Mouse (Mus musculus): ENCODE results near the gene Fhdc1. TPM values are rescaled to one million over a fixed set of nuclear protein-coding genes. Genes with fewer than 3 reads are reported as not detected.

Fhdc1 gene
- total and polyA plus RNA-seq, 2 experiments, result 0.09 to 0.18 TPM

DNA sequence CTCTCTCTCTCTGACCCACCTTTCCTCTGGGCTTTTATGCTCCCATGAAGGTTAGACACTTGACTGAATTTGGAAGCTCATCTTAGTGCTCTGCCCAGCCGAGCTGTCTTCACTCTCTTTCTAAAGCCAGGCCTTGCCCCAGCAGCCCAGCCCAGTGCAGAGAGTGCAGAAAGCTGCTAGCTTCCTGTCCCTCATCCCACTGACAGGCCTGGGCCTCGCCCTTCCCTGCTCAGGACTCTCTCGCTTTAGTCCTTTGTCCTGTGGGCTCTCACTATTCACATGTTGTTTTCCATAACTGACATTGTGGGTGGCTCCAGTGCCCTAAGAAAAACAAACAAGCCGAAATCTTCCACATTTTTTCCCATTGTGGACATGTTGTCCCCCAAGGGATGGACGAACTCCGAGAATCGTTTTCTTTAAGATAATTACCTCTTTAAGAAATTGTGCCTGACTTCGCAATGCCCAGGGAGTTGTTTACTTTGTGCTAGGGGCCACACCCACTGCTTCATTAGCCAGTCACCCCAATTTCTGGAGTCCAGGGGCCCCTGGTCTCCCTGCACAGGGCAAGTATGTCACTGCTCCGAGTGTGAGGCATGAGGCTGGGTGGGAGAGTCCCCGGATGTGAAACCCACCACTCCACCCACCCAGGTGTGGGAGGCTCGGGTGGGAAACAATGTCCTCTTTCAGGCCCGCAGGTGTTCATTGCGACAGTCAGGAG is 71.3 kb downstream of the Fhdc1 start:
- Histone ChIP-seq H3K27ac (replicated peaks; ENCODE audit: insufficient read depth, low read depth, low read length) (no peak overlapping the region), H3K27me3 (ENCODE audit: control insufficient read depth, insufficient read depth, low read length) (no peaks in the 10 kb centered on the region), H3K4me3 (ENCODE audit: insufficient read depth, low read depth, low read length) (no peak overlapping the region), H3K79me2 (ENCODE audit: control insufficient read depth, insufficient read depth, low read length) (no peaks in the 10 kb centered on the region), H3K36me3 (ENCODE audit: control insufficient read depth, insufficient read depth, low read length) (no peaks in the 10 kb centered on the region), H3K4me1 (ENCODE audit: control insufficient read depth, insufficient read depth, low read length) (no peaks in the 10 kb centered on the region), H3K9ac (ENCODE audit: low read depth, low read length) (no peak overlapping the region)
- TF ChIP-seq CTCF (IDR thresholded peaks at IDR 0.05; ENCODE audit: low read depth, low read length), result no peak
- TF ChIP-seq POLR2A (IDR thresholded peaks at IDR 0.05; ENCODE audit: extremely low read depth, insufficient read depth, low read length), result no peak
- WGBS, result 77% methylated on average over 13 of the region's 13 CpGs
- no peak for DNase-seq (ENCODE audit: extremely low read depth, low read depth, low spot score)

DNA sequence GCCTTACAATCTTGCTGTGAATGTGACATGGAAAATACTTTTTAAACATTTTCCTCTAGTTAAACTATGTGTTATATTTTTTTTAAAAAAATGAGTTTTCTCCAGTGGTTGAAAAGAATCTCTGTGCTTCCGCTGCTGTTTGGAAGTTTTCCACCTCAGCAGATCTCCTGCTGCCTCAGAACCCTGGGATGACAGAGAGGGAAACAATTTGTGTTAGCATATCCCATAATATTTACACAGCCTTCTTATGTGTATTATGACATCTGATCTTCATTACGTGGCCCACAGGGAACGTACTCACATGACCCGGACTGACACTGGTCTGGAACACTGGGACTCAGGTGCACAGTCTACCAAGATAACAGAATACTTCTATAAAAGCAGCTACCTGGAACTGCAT is 74.7 kb downstream of the Fhdc1 start:
- H3K27ac ChIP-seq (replicated peaks; ENCODE audit: insufficient read depth, low read depth, low read length), result no peak overlapping the region
- H3K27me3 ChIP-seq (ENCODE audit: control insufficient read depth, insufficient read depth, low read length), result no peaks in the 10 kb centered on the region
- 84% methylated on average over 4 of the region's 4 CpGs for WGBS
- TF ChIP-seq CTCF (IDR thresholded peaks at IDR 0.05; ENCODE audit: low read depth, low read length) (no peak), POLR2A (IDR thresholded peaks at IDR 0.05; ENCODE audit: extremely low read depth, insufficient read depth, low read length) (no peak)
- H3K79me2 ChIP-seq (ENCODE audit: control insufficient read depth, insufficient read depth, low read length), result no peaks in the 10 kb centered on the region
- H3K36me3 ChIP-seq (ENCODE audit: control insufficient read depth, insufficient read depth, low read length), result no peaks in the 10 kb centered on the region
- no peaks in the 10 kb centered on the region for H3K4me1 ChIP-seq (ENCODE audit: control insufficient read depth, insufficient read depth, low read length)
- no peak overlapping the region for H3K9ac ChIP-seq (ENCODE audit: low read depth, low read length)
- no peak overlapping the region for H3K4me3 ChIP-seq (ENCODE audit: insufficient read depth, low read depth, low read length)
- no peak for DNase-seq (ENCODE audit: extremely low read depth, low read depth, low spot score)

- Histone ChIP-seq H3K27me3 (ENCODE audit: control insufficient read depth, insufficient read depth, low read length) (no peaks in the 10 kb centered on the region; the same call in 1 of the 2 replicates), H3K9ac (ENCODE audit: low read depth, low read length) (no peak overlapping the region), H3K36me3 (ENCODE audit: control insufficient read depth, insufficient read depth, low read length) (no peaks in the 10 kb centered on the region), H3K79me2 (ENCODE audit: control insufficient read depth, insufficient read depth, low read length) (no peaks in the 10 kb centered on the region), H3K4me1 (ENCODE audit: control insufficient read depth, insufficient read depth, low read length) (no peaks in the 10 kb centered on the region), H3K27ac (replicated peaks; ENCODE audit: insufficient read depth, low read depth, low read length) (no peak overlapping the region), H3K4me3 (ENCODE audit: insufficient read depth, low read depth, low read length) (no peak overlapping the region)
- 73% methylated on average over 5 of the region's 5 CpGs for WGBS
- TF ChIP-seq POLR2A (IDR thresholded peaks at IDR 0.05; ENCODE audit: extremely low read depth, insufficient read depth, low read length), result no peak
- TF ChIP-seq CTCF (IDR thresholded peaks at IDR 0.05; ENCODE audit: low read depth, low read length), result no peak
- no peak for DNase-seq (ENCODE audit: extremely low read depth, low read depth, low spot score)
Measured at GRCm38 (mm10) chr3:84403389-84403788, 76.8 kb downstream of the Fhdc1 start.

DNA sequence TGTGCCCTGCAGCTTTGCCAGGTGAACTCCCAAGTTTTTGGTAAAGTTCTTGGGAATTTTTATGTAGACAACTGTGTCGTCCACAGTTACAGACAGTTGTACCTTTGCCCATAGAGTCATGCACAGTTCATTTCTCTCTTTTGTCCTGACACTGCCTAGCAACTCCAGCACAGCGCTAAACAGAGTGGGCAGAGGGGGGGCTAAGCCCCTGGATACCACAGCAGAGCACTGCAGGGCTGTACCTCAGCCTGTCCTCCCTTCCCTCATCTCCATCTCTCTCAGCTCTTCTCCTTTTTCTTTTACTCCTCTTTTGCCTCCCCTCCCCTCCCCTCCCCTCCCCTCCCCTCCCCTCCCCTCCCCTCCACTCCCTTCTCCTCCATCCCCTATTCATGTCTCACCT is 77.5 kb downstream of the Fhdc1 start:
- Histone ChIP-seq H3K27me3 (ENCODE audit: control insufficient read depth, insufficient read depth, low read length) (no peaks in the 10 kb centered on the region; the same call in 1 of the 2 replicates), H3K79me2 (ENCODE audit: control insufficient read depth, insufficient read depth, low read length) (no peaks in the 10 kb centered on the region), H3K4me1 (ENCODE audit: control insufficient read depth, insufficient read depth, low read length) (no peaks in the 10 kb centered on the region), H3K4me3 (ENCODE audit: insufficient read depth, low read depth, low read length) (no peak overlapping the region), H3K9ac (ENCODE audit: low read depth, low read length) (no peak overlapping the region), H3K27ac (replicated peaks; ENCODE audit: insufficient read depth, low read depth, low read length) (no peak overlapping the region), H3K36me3 (ENCODE audit: control insufficient read depth, insufficient read depth, low read length) (no peaks in the 10 kb centered on the region)
- WGBS, result 58% methylated on average over 2 of the region's 2 CpGs
- no peak for TF ChIP-seq CTCF (IDR thresholded peaks at IDR 0.05; ENCODE audit: low read depth, low read length)
- TF ChIP-seq POLR2A (IDR thresholded peaks at IDR 0.05; ENCODE audit: extremely low read depth, insufficient read depth, low read length), result no peak
- no peak for DNase-seq (ENCODE audit: extremely low read depth, low read depth, low spot score)

DNA sequence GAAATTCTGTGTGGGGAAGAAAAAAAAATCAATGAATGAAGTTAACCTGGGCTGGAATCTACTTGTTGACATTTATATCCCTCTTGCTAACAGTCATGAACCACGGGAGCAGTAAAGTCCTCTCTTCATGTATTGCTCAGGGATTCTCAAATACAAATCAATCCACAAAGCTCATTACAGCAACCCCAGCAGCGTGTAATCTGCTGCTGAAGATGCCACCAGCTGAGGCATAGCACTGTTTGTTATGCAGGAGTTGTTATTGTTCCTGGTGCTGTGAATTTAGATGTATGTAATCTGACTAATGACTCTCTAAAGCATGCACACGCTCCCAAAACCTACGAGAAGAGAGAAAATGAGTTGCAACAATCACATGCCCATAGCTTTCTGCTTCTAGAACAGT is 82.3 kb downstream of the Fhdc1 start:
- no peak overlapping the region for H3K27ac ChIP-seq (replicated peaks; ENCODE audit: insufficient read depth, low read depth, low read length)
- no peaks in the 10 kb centered on the region for H3K36me3 ChIP-seq (ENCODE audit: control insufficient read depth, insufficient read depth, low read length)
- no peak overlapping the region for H3K9ac ChIP-seq (ENCODE audit: low read depth, low read length)
- DNase-seq (ENCODE audit: extremely low read depth, low read depth, low spot score), result no peak
- no peak overlapping the region for H3K4me3 ChIP-seq (ENCODE audit: insufficient read depth, low read depth, low read length)
- no peaks in the 10 kb centered on the region; the same call in 1 of the 2 replicates for H3K27me3 ChIP-seq (ENCODE audit: control insufficient read depth, insufficient read depth, low read length)
- no peaks in the 10 kb centered on the region for H3K4me1 ChIP-seq (ENCODE audit: control insufficient read depth, insufficient read depth, low read length)
- TF ChIP-seq POLR2A (IDR thresholded peaks at IDR 0.05; ENCODE audit: extremely low read depth, insufficient read depth, low read length) (no peak), CTCF (IDR thresholded peaks at IDR 0.05; ENCODE audit: low read depth, low read length) (no peak)
- 61% methylated on average over 4 of the region's 4 CpGs for WGBS
- H3K79me2 ChIP-seq (ENCODE audit: control insufficient read depth, insufficient read depth, low read length), result no peaks in the 10 kb centered on the region

- no peaks in the 10 kb centered on the region; the same call in 1 of the 2 replicates for H3K27me3 ChIP-seq (ENCODE audit: control insufficient read depth, insufficient read depth, low read length)
- no peaks in the 10 kb centered on the region for H3K4me1 ChIP-seq (ENCODE audit: control insufficient read depth, insufficient read depth, low read length)
- H3K9ac ChIP-seq (ENCODE audit: low read depth, low read length), result no peak overlapping the region
- no peaks in the 10 kb centered on the region for H3K36me3 ChIP-seq (ENCODE audit: control insufficient read depth, insufficient read depth, low read length)
- no peak for TF ChIP-seq POLR2A (IDR thresholded peaks at IDR 0.05; ENCODE audit: extremely low read depth, insufficient read depth, low read length)
- no peak for TF ChIP-seq CTCF (IDR thresholded peaks at IDR 0.05; ENCODE audit: low read depth, low read length)
- no peaks in the 10 kb centered on the region for H3K79me2 ChIP-seq (ENCODE audit: control insufficient read depth, insufficient read depth, low read length)
- H3K27ac ChIP-seq (replicated peaks; ENCODE audit: insufficient read depth, low read depth, low read length), result no peak overlapping the region
- no peak for DNase-seq (ENCODE audit: extremely low read depth, low read depth, low spot score)
- WGBS, result 85% methylated on average over 2 of the region's 2 CpGs
- no peak overlapping the region for H3K4me3 ChIP-seq (ENCODE audit: insufficient read depth, low read depth, low read length)
Measured at GRCm38 (mm10) chr3:84396240-84396639, 84.0 kb downstream of the Fhdc1 start.

Data from liver, adult 2 months (tissue).